Mouse (Mus musculus) heart, adult 2 months (tissue): ENCODE measurements at regions not wholly inside any gene's neighbourhood (a gene's known extent, or its start where the extent isn't known, plus 50 kb on each side); places are given as distances from the start of the nearest gene placed in this dataset.

Source experiments
- EP300 ChIP-seq: fragments of 200-500 bp; IDR thresholded peaks from 2 replicates; pipeline ENCODE4 v1.6.1; 2011; ENCODE audit warnings: low read depth, low read length, control low read depth; ENCODE audit not compliant: insufficient read depth
- POLR2A ChIP-seq: fragments of 200-500 bp; IDR thresholded peaks from 2 replicates; pipeline ENCODE4 v1.6.1; 2011; ENCODE audit warnings: mild to moderate bottlenecking, low read depth, low read length, control low read depth; ENCODE audit not compliant: insufficient read depth

DNA sequence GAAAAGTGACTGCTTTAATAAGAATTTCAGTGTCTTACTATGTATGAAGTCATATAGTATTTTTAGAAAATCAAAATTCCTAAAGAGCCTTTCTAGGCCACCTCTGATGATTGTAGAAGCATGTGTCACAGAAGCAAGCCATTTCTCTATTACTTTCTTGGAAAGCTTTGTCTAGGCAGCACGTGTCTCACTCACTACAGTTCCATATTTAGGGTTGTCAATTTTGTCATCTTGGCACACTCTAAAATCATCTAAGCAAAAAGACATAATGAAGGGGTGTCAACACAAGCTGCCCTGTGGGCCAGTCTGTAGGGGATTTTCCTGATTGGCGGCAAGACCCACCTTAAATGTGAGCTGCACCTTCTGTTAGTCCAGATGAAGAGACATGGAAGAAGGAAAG lies 723.1 kb upstream of the Brinp1 start:
- TF ChIP-seq POLR2A (no peak), EP300 (no peak)
